Mouse (Mus musculus) right cerebral cortex, postnatal 36 days (tissue): ENCODE results near the gene Mrpl54.
A peak's percentile ranks its signal among the peaks of the same experiment; 100 is the strongest.

Source experiments
- DNase-seq, 2 experiments: peaks; one replicate each; pipeline ENCODE4 v3.0.0; 2022; ENCODE audit warnings: low spot score in 2 of 2, mixed read lengths in 1 of 2

The Mrpl54 gene

DNA sequence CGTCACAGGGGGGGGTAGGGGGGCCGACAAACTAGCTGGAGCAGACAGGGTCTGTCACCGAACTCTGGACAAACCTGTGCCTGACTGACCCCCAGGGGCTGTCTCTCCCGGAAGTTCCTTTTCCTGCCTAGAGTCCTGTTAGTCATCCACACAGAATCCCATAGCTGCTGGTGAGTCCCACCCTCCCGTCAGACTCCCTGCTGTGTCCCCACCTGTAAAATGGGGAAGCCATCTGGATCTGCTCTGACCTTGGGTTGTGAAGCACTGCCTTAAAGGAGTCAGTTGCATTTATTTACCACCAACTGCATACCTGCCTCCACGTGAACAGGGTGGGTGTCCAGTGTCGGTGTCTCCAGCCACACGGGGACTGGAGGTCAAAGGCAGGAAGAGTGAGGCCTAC is 27.7 kb upstream of the Mrpl54 start:
- DNase-seq: no peak

GRCm38 (mm10) chr10:81293334-81294030 is 26.7 kb upstream of the Mrpl54 start:
- DNase-seq: no peak

GRCm38 (mm10) chr10:81292554-81293333 is 26.0 kb upstream of the Mrpl54 start, which contains the start of gene Pip5k1c:
Pip5k1c (plus strand) TSS chr10:81292963.
- peak; percentile 100 for DNase-seq

- no peak for DNase-seq
Measured at GRCm38 (mm10) chr10:81291511-81292104, 24.9 kb upstream of the Mrpl54 start, which contains the start of gene Tjp3. Tjp3 (minus strand) TSS chr10:81291581.

DNA sequence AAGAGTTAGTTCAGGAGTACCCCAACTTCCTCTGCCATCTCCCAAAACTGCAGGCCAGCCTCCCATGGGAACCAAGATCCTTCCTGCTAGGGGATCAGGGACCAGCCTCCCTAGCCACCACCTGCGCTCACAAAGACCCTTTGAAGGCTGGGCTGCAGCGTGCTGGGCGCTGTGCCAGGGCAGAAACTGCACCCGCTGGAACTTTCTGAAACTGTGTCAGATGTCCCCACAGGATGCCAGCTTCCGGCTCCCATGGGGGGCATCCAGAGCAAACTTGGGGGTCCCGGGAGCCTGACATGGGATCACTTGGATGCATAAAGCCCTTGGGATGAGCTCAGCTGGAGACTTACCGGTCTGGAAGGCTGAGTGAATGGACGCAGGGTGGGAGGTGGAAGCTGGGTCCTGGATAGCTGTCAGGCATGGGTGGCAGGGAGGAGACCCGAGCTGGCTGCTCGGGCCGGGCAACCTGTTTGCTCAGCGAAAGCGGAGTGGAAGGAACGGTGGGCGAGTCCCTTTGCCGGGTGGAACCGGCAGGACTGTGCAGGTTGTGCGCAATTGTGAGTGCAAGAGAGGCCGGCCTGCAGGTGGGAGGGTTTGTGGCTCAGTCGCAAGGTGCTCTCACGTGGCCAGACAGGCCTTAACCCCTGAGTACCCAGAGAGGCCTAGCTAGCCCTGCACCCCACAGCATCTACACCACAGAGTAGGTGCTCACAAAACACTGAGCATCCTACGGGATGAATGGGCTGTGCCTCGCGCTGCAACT is 24.1 kb upstream of the Mrpl54 start:
- DNase-seq: no peak

DNA sequence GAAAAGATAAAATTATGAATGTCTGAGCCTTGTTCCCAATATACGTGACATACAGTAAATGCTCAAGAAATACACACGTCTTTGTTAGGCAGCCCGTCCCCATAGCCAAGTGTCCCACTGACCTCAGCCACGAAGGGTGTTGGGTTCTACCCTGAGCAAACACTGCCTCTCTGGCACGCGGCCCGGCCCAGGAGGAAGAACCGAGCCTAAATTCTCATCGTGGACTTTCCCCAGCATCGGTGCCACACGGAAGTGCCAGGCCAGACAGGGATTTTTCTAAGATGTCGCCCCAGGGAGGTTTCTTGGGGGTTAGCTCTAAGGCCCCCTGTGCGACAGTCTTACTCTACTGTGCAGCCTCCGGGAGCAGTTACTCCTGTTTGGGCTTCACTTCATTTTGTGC is 23.1 kb upstream of the Mrpl54 start:
- no peak for DNase-seq

GRCm38 (mm10) chr10:81289278-81289677 is 22.5 kb upstream of the Mrpl54 start:
- DNase-seq: no peak

GRCm38 (mm10) chr10:81288601-81289000 is 21.9 kb upstream of the Mrpl54 start:
- no peak for DNase-seq

DNA sequence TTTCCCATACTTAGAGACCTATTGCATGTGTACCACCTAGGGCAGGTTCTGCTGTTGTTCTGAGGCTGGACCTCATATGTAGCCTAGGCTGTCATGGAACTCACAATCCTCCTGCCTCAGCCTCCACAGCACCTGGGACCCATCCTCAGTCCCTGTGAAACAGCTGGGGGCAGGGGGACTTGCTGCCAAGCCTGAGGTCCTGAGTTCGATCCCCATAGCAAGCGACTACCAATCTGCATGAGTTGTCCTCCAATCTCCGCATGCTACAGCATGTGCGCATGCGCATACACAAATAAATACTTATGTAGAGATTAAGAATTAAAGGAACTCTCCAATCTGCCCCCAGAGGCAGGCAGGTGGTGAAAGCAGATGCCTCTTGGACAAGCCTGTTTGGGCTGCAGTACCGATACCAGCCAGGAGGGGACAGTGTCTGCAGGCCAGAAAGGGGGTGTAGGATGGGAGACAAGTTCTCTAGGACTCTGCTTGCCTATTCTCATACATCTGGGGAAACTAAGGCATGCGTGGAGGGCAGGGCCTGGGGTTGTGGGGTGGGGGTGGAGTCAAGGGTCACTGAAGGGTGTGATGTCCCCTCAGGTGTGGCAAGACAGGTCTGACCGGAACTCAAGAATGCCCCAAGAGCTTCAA is 20.9 kb upstream of the Mrpl54 start:
- no peak for DNase-seq

- no peak for DNase-seq
Measured at GRCm38 (mm10) chr10:81286586-81286985, 19.9 kb upstream of the Mrpl54 start.

DNA sequence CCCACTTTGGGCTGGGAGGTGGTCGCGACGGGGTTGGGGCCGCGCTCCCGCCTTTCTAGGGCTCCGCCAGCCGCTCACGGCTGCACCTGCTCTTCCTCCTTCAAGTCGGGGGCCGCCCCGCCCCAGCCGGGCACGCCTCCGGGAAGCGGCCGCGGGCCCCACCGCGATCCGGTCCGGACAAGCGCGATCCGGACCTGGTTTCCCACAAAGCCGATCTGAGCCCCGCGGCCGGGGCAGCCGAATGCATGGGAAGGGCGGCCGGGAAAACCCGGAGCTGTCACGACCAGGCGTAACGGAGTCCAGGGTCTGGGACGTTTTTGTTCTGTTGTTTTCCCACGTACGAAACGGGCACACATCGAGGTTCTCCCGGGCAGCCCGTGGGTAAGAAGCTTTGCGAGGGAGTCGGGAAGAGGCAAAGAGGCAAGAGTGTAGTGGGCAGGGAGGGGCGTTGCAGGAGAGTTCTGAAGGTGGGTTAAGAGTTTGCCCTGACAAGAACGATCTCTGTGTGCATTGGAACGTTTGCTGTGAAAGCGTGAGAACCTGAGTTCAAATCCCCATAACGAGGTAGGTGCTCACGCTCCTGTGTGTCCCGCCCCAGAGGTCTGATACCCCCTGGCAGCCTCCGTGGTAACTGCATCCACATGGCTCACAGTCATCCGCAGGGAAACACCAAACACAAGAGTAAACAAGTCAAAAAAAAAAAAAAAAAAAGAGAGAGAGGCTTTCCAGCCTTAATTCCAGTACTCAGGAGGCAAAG is 19.1 kb upstream of the Mrpl54 start:
- peak; percentile 61 to 67 for DNase-seq

GRCm38 (mm10) chr10:81284719-81285118 is 18.0 kb upstream of the Mrpl54 start:
- DNase-seq: no peak

GRCm38 (mm10) chr10:81284189-81284588 is 17.5 kb upstream of the Mrpl54 start:
- no peak for DNase-seq

GRCm38 (mm10) chr10:81279496-81279895 is 12.8 kb upstream of the Mrpl54 start:
- no peak for DNase-seq

GRCm38 (mm10) chr10:81277676-81278075 is 10.9 kb upstream of the Mrpl54 start:
- DNase-seq: no peak

GRCm38 (mm10) chr10:81273842-81274241 is 7.1 kb upstream of the Mrpl54 start:
- DNase-seq: no peak

- no peak for DNase-seq
Measured at GRCm38 (mm10) chr10:81272356-81272755, 5.6 kb upstream of the Mrpl54 start.

GRCm38 (mm10) chr10:81268643-81269412 is 2.1 kb upstream of the Mrpl54 start:
- DNase-seq: no peak

GRCm38 (mm10) chr10:81268056-81268455 is 1.3 kb upstream of the Mrpl54 start:
- DNase-seq: peak; percentile 81 to 87

DNA sequence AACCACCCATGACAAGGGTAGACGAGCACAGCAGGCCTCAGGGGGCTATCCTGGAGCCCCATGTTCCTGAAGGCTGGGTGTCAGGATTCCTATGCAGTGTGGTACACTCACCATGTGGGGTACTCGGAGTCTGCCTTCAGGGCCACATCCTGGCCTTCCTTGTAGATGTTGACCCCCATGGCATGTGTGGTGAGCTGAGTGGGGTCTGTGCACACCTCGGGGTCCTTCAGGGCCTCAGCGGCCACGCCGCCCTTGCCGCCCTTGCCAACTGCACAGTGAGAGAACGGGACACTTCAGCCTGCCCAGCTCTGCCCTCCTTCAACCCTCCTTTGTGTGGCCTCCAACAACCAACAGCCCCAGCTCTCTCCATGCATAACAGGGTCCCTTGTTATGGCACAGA is 1.2 kb downstream of the Mrpl54 start:
- no peak for DNase-seq
